Mouse (Mus musculus) embryonic facial prominence, embryonic 11.5 days (tissue): Measurements from ENCODE around the gene Chpf2. TPM values are rescaled to one million over a fixed set of nuclear protein-coding genes. Genes with fewer than 3 reads are reported as not detected.

Source experiments
- ATAC-seq: fragments of 200-750 bp; cut with Nextera tagmentation; replicated peaks from 2 replicates; pipeline ENCODE4 v1.8.0; 2017; ENCODE audit warnings: low read depth; ENCODE audit not compliant: insufficient number of reproducible peaks, low FRiP score, low TSS enrichment
- DNase-seq: peaks from one replicate; pipeline ENCODE4 v3.0.0-alpha.2; 2015; ENCODE audit warnings: low spot score
- H3K27ac ChIP-seq: fragments of 300-500 bp; sonication (generic); replicated peaks from 2 replicates; pipeline ENCODE4 v1.5.1; 2014; ENCODE audit warnings: mild to moderate bottlenecking, low read depth, low read length, control low read depth
- H3K27me3 ChIP-seq: fragments of 300-500 bp; sonication (generic); 2 replicates; pipeline ENCODE4 v1.6.1; 2014; ENCODE audit warnings: mild to moderate bottlenecking, low read length, moderate library complexity, mixed read lengths; ENCODE audit not compliant: control insufficient read depth, insufficient read depth
- H3K36me3 ChIP-seq: fragments of 300-500 bp; sonication (generic); replicated peaks from 2 replicates; pipeline ENCODE4 v1.6.1; 2014; ENCODE audit warnings: low read depth, mild to moderate bottlenecking, low read length, moderate library complexity, mixed read lengths; ENCODE audit not compliant: control insufficient read depth, insufficient read depth
- H3K4me1 ChIP-seq: fragments of 300-500 bp; sonication (generic); 2 replicates; pipeline ENCODE4 v1.6.1; 2014; ENCODE audit warnings: low read length, mixed read lengths; ENCODE audit not compliant: control insufficient read depth, insufficient read depth
- H3K4me2 ChIP-seq: fragments of 300-500 bp; sonication (generic); 2 replicates; pipeline ENCODE4 v1.6.1; 2014; ENCODE audit warnings: low read depth, mild to moderate bottlenecking, control low read depth, low read length, moderate library complexity
- H3K4me3 ChIP-seq: fragments of 300-500 bp; sonication (generic); 2 replicates; pipeline ENCODE4 v1.5.1; 2014; ENCODE audit warnings: low read depth, low read length, control low read depth
- H3K9ac ChIP-seq: fragments of 300-500 bp; sonication (generic); replicated peaks from 2 replicates; pipeline ENCODE4 v1.6.1; 2014; ENCODE audit warnings: mild to moderate bottlenecking, control low read depth, low read length
- H3K9me3 ChIP-seq: fragments of 300-500 bp; sonication (generic); replicated peaks from 2 replicates; pipeline ENCODE4 v1.6.1; 2016; ENCODE audit warnings: mild to moderate bottlenecking, low read length, inconsistent platforms, mixed read lengths; ENCODE audit not compliant: control insufficient read depth
- WGBS: fragments of 180-500 bp; shearing (Covaris S2); extraction: QIAGEN DNeasy Blood & Tissue Kit; methylation state at CpG from one replicate; pipeline ENCODE4 v1.1.7; 2014; 5-methylcytosine and 5-hydroxymethylcytosine counted together
- polyA plus RNA-seq: library from polyadenylated mRNA; unstranded; fragments of >200 nt; fragmentation: Nextera tagmentation; extraction: Ambion mirVana; gene quantifications from 2 replicates; pipeline ENCODE4 v1.2.1, GENCODE M21; 2014

Gene Chpf2
- polyA plus RNA-seq, 1 experiment from 2014 or later = 7.1 TPM

DNA sequence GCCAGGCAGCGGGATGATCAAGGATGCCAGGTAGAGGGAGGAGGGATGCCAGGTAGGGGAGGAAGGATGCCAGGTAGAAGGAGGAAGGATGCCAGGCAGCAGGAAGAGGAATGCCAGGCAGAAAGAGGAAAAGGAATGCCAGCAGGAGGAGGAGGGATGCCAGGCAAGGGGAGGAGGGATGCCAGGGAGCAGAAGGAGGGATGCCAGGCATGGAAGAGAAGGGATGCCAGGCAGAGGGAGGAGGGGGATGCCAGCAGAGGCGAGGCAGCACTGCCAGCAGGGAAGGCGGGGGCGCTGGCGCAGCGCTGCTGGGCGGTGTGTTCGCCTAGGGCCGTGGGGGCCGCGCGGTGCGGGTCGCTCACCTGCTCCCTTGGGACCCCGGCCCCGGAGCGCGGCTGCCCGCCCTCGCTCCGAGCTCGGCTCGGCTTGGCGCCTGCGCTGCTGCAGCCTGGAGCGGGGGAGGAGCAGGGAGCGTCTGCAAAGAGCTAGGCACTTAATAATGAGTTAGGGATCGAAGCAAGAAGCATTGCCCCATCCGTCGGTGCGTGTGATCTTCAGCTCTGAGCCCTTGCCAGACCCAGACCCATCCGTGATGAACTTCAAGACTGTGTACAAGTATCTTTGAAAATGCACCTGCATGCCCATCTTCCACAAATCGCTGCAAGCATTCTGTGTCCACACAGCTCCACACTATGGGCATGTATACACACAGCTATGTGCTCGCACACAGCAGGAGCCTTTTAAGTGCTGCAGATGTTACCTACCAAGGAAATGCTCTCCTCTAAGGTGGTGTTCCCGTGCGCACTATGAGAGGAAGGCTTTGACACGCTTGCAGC lies 37.7 kb downstream of the Chpf2 start, which contains the start of gene Smarcd3:
Smarcd3 (minus strand) TSS at position 426 of the 836 bp plus-strand sequence.
- WGBS = 4% methylated on average over 31 of the region's 37 CpGs
- peak; percentile 54 for ATAC-seq
- Histone ChIP-seq H3K36me3 (no peaks in the 10 kb centered on the region), H3K27me3 (peaks cover 6% of the 10 kb centered on the region; the same call in 1 of the 2 replicates), H3K27ac (no peak within 1 kb of the TSS), H3K9me3 (no peaks in the 10 kb centered on the region), H3K4me2 (peak within 1 kb of the TSS; percentile 87), H3K4me1 (no peaks in the 10 kb centered on the region; the same call in 1 of the 2 replicates), H3K4me3 (peak within 1 kb of the TSS; percentile 48), H3K9ac (peak within 1 kb of the TSS; percentile 64)
- peak; percentile 80 for DNase-seq

DNA sequence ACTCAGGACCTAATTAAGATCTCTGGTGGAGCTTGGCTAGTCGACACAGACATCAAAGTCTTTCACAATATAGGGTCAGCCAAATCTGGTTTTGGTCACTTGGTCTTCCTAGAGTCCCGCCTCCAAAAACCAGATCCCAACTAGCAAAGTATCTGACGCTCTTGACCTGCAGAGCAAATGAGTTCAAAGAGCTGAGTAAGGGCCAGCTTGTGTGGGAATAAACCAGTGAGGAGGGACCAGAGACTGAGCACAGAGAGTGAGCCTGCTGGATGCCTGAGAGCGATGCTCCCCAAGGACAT lies 38.2 kb downstream of the Chpf2 start:
- Histone ChIP-seq H3K4me2 (no peak overlapping the region; the same call in 1 of the 2 replicates), H3K36me3 (no peaks in the 10 kb centered on the region), H3K27me3 (peaks cover 6% of the 10 kb centered on the region; the same call in 1 of the 2 replicates), H3K4me3 (peak overlapping the region; percentile 48; the same call in 1 of the 2 replicates), H3K9ac (no peak overlapping the region; the same call in 1 of the 2 replicates), H3K9me3 (no peaks in the 10 kb centered on the region), H3K4me1 (no peaks in the 10 kb centered on the region; the same call in 1 of the 2 replicates), H3K27ac (no peak overlapping the region)
- 28% methylated on average over 4 of the region's 4 CpGs for WGBS
- DNase-seq (no peak), ATAC-seq (peak; percentile 44; the same call in 1 of the 2 replicates)

GRCm38 (mm10) chr5:24629712-24630111 lies 43.2 kb downstream of the Chpf2 start:
- Histone ChIP-seq H3K4me1 (no peaks in the 10 kb centered on the region), H3K4me3 (no peak overlapping the region), H3K9ac (no peak overlapping the region), H3K4me2 (no peak overlapping the region), H3K36me3 (no peaks in the 10 kb centered on the region), H3K27me3 (no peaks in the 10 kb centered on the region), H3K9me3 (no peaks in the 10 kb centered on the region), H3K27ac (no peak overlapping the region)
- ATAC-seq = no peak
- no peak for DNase-seq
- 65% methylated on average over 3 of the region's 3 CpGs for WGBS

DNA sequence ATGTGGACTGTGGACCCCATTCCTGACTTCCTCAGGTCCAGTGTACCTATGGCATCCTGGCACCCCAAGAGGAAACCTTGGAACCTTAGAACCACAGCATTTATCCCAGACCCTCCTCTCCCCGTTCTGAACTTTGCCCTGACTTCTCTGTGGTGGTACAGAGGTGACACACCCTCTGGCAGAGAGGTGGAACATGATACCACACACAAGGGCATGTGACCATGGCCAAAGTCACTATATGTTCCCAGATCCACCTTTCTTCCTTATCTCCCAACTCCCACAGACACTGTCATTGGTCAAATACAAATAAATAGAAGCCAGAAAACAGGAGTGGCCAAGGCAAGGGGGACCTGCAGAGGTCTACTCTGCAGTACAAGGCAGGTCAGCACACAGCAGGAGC lies 48.6 kb downstream of the Chpf2 start:
- Histone ChIP-seq H3K4me3 (no peak overlapping the region), H3K27me3 (no peaks in the 10 kb centered on the region), H3K27ac (no peak overlapping the region), H3K9ac (no peak overlapping the region), H3K4me1 (no peaks in the 10 kb centered on the region), H3K36me3 (no peaks in the 10 kb centered on the region), H3K9me3 (no peaks in the 10 kb centered on the region), H3K4me2 (no peak overlapping the region)
- DNase-seq = no peak
- WGBS = 47% methylated on average over 1 of the region's 1 CpGs
- ATAC-seq = no peak

GRCm38 (mm10) chr5:24635526-24636141 lies 49.1 kb downstream of the Chpf2 start:
- Histone ChIP-seq H3K36me3 (no peaks in the 10 kb centered on the region), H3K4me1 (no peaks in the 10 kb centered on the region), H3K9ac (no peak overlapping the region), H3K4me2 (no peak overlapping the region), H3K27ac (no peak overlapping the region), H3K27me3 (no peaks in the 10 kb centered on the region), H3K9me3 (no peaks in the 10 kb centered on the region), H3K4me3 (no peak overlapping the region)
- no peak for DNase-seq
- WGBS = 70% methylated on average over 6 of the region's 6 CpGs
- ATAC-seq = no peak

- DNase-seq = no peak
These were observed 50.4 kb downstream of the Chpf2 start for GRCm38 (mm10) chr5:24636987-24637386.

GRCm38 (mm10) chr5:24638131-24638530 lies 51.6 kb downstream of the Chpf2 start:
- H3K4me3 ChIP-seq = no peak overlapping the region
- H3K36me3 ChIP-seq = no peaks in the 10 kb centered on the region
- H3K27me3 ChIP-seq = no peaks in the 10 kb centered on the region
- no peak overlapping the region for H3K27ac ChIP-seq
- no peak overlapping the region for H3K9ac ChIP-seq
- H3K9me3 ChIP-seq = no peaks in the 10 kb centered on the region
- H3K4me1 ChIP-seq = no peaks in the 10 kb centered on the region
- WGBS = 54% methylated on average over 6 of the region's 6 CpGs
- DNase-seq (no peak), ATAC-seq (no peak)
- H3K4me2 ChIP-seq = no peak overlapping the region

More at GRCm38 (mm10) chr5:24636987-24637386, 50.4 kb downstream of the Chpf2 start:
- Histone ChIP-seq H3K4me3 (no peak overlapping the region), H3K36me3 (no peaks in the 10 kb centered on the region), H3K4me1 (no peaks in the 10 kb centered on the region), H3K27me3 (no peaks in the 10 kb centered on the region), H3K27ac (no peak overlapping the region), H3K4me2 (no peak overlapping the region), H3K9me3 (no peaks in the 10 kb centered on the region), H3K9ac (no peak overlapping the region)
- no peak for ATAC-seq
- WGBS = 75% methylated on average over 4 of the region's 4 CpGs

DNA sequence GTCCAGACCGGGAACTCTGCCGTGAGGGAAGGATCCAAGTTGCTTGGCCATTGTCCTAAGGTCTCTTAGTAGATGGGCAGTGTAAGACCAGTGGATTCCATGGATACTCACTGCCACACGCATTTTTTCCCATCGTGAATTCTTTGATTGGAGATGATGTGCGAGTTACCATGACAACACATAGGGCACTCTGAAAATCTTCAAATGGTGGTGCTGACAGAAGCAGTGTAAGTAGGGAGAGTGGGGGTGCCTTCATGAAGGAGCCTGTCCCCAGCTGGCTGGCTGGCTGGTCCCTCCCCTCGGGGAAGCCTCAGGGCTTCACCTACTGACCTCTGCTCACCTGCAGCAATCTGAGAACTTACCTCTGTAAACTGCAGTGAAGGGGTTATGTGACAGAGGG lies 52.5 kb downstream of the Chpf2 start:
- DNase-seq (no peak), ATAC-seq (no peak)
- WGBS = 73% methylated on average over 6 of the region's 6 CpGs
- no peak overlapping the region for H3K27ac ChIP-seq
- no peaks in the 10 kb centered on the region for H3K9me3 ChIP-seq
- H3K36me3 ChIP-seq = no peaks in the 10 kb centered on the region
- no peaks in the 10 kb centered on the region for H3K4me1 ChIP-seq
- H3K4me3 ChIP-seq = no peak overlapping the region
- no peak overlapping the region for H3K4me2 ChIP-seq
- no peak overlapping the region for H3K9ac ChIP-seq
- no peaks in the 10 kb centered on the region for H3K27me3 ChIP-seq
